Mouse (Mus musculus): ENCODE results near the gene Ftl1.

The Ftl1 gene

DNA sequence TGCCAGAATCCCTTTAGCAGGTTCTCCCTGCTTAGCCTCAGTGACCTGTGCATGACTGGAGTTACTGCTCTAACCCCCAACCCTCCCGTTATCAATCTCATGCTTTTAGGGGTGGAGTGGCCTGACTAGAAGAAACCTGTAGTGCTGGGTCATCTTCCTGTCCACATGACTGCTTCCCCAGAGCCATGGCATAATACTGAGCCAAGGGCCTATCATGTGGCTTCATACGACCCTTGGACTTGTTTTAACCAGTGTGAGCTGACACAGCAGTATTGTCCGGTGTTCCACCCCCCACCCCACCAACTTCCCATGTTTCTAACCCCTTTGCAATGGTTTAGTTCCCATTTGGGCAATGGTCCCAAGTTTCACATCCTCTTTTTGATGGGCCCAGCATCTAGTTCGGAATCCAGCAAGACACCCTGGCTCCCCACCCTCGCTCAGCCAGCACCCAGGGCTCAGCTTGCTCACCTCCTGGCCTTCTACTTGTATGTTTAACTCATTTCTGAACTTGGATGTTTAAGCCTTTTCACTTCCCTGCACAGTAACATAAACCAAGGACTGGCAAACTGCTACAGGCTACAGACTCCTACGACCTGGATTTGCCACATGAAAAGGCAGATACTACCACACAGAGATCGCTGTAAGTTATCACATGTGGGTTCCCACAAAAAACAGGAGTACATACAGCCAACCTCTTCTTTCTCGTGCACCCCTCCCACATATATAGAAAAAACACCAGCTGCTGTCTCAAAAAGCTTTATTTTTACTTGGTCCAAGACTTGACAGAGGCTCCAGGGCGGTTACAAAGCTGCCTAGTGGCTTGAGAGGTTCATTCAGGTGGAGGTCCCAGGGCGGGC lies 2.3 kb downstream of the Ftl1 start:
- in situ Hi-C loops (cut with MboI; ENCODE audit: unreplicated experiment in 2 of 2), result loop anchor here (10.0 to 25.0 kb wide), 2 partner anchors 230 to 237 kb away; partner anchors contain the start of genes Car11 (in 2 of the 2), Sec1 (in 2 of the 2) and Ntn5 (in 1 of the 2)

DNA sequence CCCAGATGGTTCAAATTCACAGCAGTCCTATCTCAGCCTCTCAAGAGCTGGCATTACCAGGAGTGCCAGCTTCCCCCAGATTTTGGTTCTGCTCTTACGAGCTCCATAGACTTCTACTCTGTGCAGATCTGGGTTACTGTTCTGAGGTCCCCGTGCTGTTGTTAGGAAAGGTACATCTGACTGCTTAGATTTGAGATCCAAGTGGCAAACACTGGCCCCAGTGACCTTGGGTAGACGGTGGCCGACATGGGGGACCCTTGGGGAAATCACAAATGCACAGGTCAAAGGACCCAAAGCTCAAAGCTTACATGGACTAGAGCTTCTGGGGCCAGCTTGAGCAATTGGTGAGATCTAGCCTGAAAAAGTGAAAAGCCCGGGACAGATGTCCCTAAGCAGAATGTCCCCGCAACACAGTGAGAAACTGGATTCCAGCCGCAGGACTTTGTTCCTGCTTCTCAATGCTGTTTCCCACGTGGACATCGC lies 2.9 kb downstream of the Ftl1 start:
- in situ Hi-C loops (cut with MboI; ENCODE audit: unreplicated experiment in 2 of 2), result loop anchor here (10.0 to 25.0 kb wide), 2 partner anchors 231 to 238 kb away; partner anchors contain the start of genes Car11 (in 2 of the 2), Sec1 (in 2 of the 2) and Ntn5 (in 1 of the 2)

DNA sequence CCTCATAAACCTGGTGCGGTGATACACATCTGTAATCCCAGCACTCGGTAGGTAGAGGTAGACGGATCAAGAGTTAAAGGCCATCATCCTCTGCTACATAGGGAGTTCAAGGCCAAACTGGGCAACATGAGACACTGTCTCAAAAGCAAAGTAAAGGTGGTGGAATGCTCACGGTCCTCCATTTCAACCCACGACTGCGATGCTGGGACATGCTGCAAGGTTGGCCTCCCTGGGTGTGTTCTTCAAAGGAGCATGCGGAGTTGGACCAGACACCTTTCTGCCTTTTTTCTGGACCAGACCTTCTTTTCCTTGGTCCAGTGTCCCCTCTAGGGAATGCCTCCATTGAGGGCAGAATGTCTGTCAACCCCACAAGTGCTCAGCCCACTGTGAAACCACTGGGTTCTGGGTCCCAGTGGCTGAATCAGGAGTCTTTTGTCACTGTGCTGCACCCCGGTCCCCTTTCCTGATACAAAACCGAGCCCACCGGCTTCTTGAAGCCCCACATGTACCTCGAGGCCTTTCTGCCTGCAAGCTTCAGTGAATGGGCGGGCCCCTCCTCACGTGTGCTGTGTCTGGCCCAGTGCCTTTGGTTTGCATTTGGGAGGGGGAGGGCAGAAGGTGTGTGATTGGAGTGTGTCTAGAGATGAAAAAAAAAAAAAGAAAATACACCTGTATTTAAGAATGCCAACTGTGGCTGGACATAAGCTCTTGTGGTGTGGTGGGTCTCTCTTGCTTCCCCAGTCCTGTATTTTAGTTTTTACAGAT lies 3.6 kb downstream of the Ftl1 start:
- in situ Hi-C loops (cut with MboI; ENCODE audit: unreplicated experiment in 2 of 2), result loop anchor here (10.0 to 25.0 kb wide), 2 partner anchors 231 to 239 kb away; partner anchors contain the start of genes Car11 (in 2 of the 2), Sec1 (in 2 of the 2) and Ntn5 (in 1 of the 2)

DNA sequence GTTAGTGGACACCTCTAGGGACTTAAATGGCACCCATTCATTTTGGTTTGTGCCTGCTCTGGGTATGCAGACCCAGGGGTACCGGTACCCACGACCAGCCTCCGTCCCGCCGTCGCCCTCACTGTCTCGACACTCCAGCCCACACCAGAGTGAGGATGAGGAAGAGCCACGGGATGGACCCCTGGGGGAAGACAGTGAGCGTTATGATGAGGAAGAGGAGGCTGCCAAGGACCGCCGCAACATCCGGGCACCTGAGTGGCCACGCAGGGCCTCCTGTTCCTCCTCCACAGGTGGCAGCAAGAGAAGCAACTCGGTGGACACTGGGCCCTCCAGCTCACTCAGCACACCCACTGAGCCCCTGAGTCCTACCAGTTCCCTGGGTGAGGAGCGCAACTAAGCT lies 4.7 kb downstream of the Ftl1 start:
- in situ Hi-C loops (cut with MboI; ENCODE audit: unreplicated experiment in 2 of 2), result loop anchor here (5.0 to 25.0 kb wide), 3 partner anchors 107 to 240 kb away; partner anchors contain the start of genes Car11 (in 2 of the 2), Sec1 (in 2 of the 2) and Ntn5 (in 1 of the 2)

DNA sequence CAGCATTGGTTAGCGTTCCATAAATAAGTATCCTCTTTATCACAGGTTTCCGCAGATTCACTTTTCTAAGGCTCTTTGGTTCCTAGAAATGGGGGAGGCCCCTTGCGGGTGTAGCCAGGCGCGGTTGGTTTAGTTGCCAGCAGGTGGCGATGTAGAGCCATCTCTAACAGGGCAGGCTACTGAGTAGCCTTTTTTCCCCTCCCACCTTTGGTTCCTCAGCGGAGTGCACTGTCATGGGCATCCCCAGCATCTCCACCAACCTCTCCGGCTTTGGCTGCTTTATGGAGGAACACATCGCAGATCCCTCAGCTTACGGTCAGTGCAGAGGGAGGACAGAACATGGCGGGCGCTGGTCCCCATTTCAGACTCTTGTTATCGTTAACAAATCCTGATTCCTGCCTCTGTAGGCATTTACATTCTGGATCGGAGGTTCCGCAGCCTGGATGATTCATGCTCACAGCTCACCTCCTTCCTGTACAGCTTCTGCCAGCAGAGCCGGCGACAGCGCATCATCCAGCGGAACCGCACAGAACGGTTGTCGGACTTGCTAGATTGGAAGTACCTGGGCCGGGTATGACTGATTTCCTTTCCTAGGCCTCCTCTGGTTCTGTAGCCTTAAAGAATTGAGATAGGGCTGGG lies 8.2 kb downstream of the Ftl1 start:
- in situ Hi-C loops (cut with MboI; ENCODE audit: unreplicated experiment in 2 of 2), result loop anchor here (5.0 to 25.0 kb wide), 3 partner anchors 111 to 243 kb away; partner anchors contain the start of genes Car11 (in 2 of the 2), Sec1 (in 2 of the 2) and Ntn5 (in 1 of the 2)

DNA sequence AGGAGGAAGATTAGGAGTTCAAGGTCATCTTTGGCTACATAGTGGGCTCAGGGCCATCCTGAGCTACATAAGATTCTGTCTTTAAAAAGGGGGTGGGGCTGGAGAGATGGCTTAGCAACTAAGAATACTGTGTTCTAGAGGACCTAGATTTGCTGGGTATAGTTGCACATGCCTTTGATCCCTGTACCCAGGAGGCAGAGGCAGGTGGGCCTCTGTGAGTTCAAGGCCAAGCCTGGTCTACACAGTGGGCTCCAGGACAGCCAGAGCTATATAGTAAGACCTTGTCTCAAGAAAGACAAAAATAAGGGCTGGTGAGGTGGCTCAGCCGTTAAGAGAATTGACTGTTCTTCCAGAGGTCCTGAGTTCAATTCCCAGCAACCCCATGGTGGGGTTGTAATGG lies 9.7 kb downstream of the Ftl1 start:
- in situ Hi-C loops (cut with MboI; ENCODE audit: unreplicated experiment in 2 of 2), result loop anchor here (5.0 to 25.0 kb wide), 3 partner anchors 112 to 245 kb away; partner anchors contain the start of genes Car11 (in 2 of the 2), Sec1 (in 2 of the 2) and Ntn5 (in 1 of the 2)

DNA sequence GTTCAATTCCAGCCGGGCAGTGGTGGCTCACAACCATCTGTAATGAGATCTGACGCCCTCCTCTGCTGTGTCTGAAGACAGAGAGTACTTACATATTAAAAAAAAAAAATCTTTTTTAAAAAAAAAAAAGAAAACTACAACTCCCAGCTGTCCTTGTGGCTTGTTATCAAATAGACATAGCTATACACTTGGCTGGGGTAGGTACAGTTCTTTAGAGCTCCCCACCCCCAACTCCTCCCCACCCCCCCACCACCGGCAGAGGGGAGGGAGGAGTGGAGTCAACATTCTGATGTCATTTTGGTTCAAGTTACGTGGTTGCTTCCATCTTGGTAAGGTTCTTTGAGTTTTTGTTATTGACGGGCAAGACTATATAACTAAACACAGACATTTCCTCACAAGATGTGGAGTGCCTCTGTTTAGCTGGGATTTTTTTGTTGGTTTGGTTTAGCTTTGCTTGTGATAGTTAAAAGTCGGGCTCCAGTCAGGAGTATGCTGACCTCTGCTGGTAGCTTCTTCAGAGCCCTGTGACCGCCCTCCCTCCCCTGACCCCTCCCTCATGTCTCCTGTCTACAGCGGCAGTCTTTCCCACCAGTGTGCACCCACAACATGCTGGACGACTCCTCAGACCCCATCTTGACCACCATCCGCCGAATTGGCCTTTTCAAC lies 12.2 kb downstream of the Ftl1 start:
- in situ Hi-C loops (cut with MboI; ENCODE audit: unreplicated experiment in 2 of 2), result no loop called here

DNA sequence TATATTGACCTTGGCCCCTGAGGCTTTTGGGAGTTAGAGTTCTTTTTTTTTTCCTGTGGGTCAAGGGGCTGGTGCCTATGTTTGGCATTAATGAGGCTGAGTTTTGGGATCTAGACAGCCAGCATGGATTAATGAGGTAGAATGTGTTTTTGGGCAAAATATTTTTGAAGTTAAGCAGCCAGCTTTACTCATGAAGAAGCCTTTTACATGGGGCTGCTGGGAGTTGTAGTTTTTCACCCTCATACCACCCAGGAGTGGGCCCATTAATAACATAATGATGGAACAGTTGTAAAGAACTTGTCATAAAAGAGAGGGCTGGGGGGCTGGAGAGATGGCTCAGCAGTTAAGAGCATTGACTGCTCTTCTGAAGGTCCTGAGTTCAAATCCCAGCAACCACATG lies 13.1 kb downstream of the Ftl1 start:
- in situ Hi-C loops (cut with MboI; ENCODE audit: unreplicated experiment in 2 of 2), result no loop called here

DNA sequence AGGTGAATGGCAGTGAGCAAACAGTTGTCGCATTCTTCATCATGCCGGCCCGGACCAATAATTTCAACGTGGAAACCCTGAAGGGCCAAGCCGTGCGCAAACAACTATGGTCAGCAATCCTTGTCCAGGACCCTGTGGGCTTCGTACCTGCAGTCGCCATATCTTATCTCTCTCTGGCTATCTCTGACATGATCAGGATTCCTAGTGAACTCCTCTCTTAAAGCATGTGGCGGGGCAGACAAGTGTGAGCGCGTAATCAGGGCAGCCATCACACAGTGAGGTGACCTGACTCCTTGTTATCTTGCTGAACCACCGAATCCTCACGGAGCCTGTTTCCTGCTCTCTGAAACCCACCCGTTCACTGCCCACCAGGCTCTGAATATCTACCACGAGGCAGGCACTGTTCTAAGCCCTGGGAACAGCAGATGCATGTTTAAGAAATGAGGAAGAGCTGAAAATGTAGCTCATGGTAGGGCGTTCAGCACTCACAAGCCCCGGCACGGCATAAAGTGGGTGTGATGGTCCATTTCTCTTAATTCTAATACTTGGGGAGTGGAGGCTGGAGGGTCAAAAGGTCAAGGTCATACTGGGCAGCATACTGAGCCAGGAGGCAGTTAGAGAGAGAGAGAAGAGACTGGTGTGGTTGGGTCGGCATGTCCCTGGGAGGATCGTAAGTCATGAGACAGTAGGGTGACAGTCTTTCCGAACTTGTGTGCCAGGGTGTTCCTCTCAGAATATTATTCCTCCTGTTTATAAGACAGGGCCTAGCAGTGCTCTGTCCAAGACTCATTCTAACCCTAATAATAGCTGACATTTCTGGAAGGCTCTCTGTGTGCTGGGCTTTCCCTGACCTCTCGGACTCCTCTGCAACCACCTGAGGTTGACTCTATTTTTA lies 15.9 kb downstream of the Ftl1 start:
- in situ Hi-C loops (cut with MboI; ENCODE audit: unreplicated experiment in 2 of 2), result no loop called here

DNA sequence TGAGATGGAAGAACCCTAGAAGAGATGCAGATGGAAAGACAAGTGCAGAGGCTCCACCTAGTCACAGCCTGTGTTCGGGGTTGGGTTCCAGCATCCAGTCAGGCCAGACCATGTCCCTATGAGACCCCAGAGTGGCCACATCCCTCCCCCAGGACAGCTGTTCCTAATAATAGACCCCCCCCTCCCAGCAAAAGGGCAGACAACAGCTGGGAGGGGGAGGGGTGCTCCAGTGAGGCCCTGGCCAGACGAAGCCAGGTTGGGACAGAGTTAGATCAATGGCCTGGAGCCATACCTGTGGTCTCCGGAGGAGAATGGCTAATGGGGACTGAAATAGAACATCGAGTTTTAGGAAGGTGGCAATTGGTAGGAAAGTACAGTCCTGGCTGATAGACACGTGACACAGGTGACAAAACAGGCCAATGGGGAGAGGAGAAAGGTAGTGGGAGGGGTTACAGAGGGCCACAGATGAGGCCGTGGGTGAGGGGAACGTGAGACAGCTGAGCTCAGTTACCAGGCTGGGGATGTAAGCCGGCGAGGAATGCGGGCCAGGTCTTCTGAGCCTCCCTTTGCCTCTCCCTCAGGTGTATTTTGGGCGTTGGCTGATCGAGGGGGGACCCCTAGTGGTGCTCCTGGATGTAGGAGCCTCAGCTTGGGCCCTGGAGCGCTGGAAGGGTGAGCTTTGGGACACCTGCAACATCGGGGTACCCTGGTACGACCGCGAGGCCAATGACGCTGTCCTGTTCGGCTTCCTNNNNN lies 22.0 kb downstream of the Ftl1 start, which contains the start of gene Ruvbl2:
Gene Ruvbl2, minus strand, starts transcription at position 576 of the 756 bp plus-strand sequence.
- in situ Hi-C loops (cut with MboI; ENCODE audit: unreplicated experiment in 2 of 2), result no loop called here

DNA sequence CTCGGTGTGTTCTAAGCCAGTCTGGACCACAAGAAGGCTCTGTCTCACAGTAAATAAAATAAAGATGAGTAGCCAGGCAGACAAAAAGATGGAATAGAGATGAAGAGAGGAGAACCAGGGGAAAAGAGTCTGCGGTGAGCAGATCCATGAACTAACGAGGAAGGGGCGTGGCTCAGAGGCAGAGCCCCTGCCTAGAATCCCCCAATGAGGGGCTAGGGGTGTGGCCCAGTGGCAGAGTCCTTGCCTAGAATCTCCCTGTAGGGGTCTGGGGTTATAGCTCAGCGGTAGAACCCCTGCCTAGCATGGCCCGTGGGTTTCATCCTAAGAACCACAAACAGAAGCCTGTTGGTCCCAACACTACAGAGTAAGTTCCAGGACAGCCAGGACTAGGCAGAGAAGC lies 22.6 kb downstream of the Ftl1 start:
- in situ Hi-C loops (cut with MboI; ENCODE audit: unreplicated experiment in 2 of 2), result no loop called here

DNA sequence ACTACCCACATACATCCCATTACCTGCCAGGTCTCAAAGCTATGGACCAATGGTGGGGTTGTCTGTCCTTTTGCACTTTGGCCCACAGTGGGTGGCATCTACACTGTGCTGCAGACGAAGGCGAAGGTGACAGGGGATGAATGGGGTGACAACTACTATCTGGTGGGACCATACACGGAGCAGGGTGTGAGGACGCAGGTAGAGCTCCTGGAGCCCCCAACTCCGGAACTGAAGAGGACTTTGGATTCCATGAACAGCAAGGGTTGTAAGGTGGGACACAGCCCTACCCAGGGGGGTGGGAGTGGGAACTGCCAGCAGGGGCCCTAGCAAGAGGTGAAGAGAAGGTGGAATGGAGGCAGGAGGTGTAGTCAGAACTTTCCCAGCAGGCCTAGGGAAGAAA lies 23.2 kb downstream of the Ftl1 start:
- in situ Hi-C loops (cut with MboI; ENCODE audit: unreplicated experiment in 2 of 2), result no loop called here

DNA sequence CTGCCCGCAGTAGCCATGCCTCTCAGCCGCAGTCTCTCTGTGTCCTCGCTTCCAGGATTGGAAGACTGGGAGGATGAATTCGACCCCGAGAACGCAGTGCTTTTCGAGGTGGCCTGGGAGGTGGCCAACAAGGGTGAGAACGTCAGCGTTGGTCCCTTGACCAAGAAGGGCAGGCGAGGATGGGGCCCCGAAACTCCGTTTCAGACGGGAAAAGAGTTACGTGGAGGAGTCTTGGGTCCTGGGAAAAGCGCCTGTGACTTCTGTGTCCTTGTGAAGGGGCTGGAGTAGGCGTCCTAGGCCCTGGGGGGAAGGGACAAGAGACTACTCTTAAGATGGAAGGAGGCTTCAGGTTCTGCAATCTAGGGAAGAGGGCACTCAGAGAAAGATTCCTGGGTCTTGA lies 24.6 kb downstream of the Ftl1 start:
- in situ Hi-C loops (cut with MboI; ENCODE audit: unreplicated experiment in 2 of 2), result no loop called here

DNA sequence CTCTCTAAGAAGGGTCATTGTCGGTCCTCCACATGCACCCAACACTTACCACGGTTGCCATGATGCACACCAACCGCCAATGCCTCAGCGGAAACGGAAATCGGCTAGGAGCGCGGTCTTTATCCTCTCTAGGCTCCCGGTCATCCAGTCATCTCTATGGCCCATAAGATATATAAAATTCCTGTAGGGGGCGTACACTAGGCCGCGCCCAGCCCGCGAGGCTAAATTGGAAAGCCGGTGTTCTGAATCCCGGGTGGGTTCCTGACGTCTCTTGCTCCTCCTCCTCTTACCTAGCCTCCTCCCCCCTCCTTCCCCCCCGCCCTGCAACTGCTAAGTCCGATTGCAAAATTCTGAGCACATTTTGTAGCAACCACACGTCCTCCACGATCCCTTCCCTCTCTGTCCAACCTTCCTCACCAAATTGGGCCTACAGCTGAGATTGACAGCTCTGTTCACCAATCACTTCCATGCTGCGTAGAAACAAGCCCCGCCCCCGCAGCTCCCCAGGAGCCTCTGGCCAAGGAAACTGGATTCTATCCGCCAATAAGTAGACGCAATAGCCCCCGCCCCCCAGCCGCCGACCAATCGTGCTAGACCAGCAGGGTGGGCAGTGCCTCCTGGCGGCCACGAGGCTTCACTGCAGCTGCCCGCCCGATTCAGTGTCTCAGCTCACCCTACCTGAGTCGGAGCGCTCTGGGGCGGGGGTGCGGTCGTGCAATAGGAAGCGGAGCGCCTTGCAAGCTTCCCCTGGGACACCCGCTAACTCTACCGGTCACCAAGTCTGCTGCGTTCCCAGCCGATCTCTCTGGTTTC lies 25.3 kb downstream of the Ftl1 start, which contains the start of gene Gys1:
Gene Gys1, plus strand, starts transcription at position 642 of the 813 bp plus-strand sequence.
- in situ Hi-C loops (cut with MboI; ENCODE audit: unreplicated experiment in 2 of 2), result no loop called here

DNA sequence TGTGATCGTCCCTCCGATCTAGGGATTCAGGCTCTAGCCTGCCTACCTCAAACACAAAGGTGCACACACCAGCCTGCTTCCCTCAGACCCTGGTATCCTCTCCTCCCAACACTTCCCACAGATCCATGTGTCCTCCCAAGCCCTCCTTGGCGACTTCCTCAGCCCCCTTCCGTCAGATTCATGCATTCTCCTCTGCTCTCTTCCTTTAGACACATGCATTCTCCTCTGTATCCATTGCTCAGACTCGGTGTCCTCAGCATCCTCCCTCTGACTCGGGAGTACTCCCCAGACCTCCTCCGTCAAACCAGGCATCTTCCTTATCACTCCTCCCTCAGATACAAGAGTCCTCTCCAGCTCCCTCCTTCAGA lies 25.9 kb downstream of the Ftl1 start:
- in situ Hi-C loops (cut with MboI; ENCODE audit: unreplicated experiment in 2 of 2), result no loop called here

DNA sequence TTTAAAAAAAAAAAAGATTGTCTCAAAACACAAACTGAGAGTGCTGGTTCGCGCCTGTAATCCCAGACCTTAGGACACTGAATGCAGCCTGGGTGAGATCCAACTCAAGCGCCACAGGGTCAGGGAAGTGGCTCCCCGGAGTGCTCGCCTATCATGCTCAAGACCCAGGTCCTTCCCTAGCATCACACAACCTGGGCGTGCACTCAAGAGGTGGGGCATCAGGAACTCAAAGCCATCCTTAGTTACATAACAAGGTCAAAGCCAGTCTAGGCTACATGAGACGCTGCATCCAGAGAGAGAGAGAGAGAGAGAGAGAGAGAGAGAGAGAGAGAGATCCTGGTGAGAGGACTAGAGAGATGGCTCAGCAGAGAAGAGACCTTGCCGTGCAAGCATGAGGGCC lies 33.1 kb downstream of the Ftl1 start:
- in situ Hi-C loops (cut with MboI; ENCODE audit: unreplicated experiment in 2 of 2), result no loop called here

DNA sequence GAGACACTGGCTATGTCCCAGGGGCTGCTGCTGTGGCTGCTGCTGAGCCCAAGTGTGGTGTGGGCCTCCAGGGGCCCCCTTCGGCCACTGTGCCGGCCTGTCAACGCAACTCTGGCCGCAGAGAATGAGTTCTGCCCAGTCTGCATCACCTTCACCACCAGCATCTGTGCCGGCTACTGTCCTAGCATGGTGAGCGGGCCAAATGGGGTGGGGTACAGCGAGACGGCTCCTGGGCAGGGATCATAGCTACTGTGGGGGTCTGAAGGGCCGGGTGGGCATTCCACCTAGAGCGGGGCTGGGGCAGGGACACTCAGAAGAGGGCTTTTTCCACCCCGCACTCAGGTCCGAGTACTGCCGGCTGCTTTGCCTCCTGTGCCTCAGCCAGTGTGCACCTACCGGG lies 38.5 kb downstream of the Ftl1 start:
- in situ Hi-C loops (cut with MboI; ENCODE audit: unreplicated experiment in 2 of 2), result no loop called here
